Mouse (Mus musculus) cerebellum, adult 2 months (tissue): Measurements from ENCODE around the gene Pmepa1.

Experiments used
- CTCF ChIP-seq: fragments of 200-500 bp; IDR thresholded peaks from 2 replicates; pipeline ENCODE4 v1.5.1; 2011; ENCODE audit warnings: low read depth, mild to moderate bottlenecking, control low read depth, low read length, moderate library complexity, borderline replicate concordance; ENCODE audit not compliant: insufficient read depth
- POLR2A ChIP-seq: fragments of 200-500 bp; IDR thresholded peaks from 2 replicates; pipeline ENCODE4 v1.6.1; 2011; ENCODE audit warnings: low read length, control low read depth, borderline replicate concordance; ENCODE audit not compliant: insufficient read depth

GRCm38 (mm10) chr2:173314291-173314690, 38.0 kb upstream of the Pmepa1 start:
- no peak for TF ChIP-seq POLR2A
- TF ChIP-seq CTCF, result no peak
